Mouse (Mus musculus): ENCODE results near the gene Dtx1. TPM values are rescaled to one million over a fixed set of nuclear protein-coding genes. Genes with fewer than 3 reads are reported as not detected.

Dtx1 gene
- polyA plus RNA-seq, 1 experiment from 2014 or later, result 5.9 TPM

GRCm38 (mm10) chr5:120702421-120702820 is 9.3 kb downstream of the Dtx1 start:
- no peak overlapping the region for H3K4me2 ChIP-seq (replicated peaks; ENCODE audit: low read depth, low read length)
- H3K9me3 ChIP-seq (ENCODE audit: control insufficient read depth, low read depth, low read length), result no peaks in the 10 kb centered on the region
- H3K4me3 ChIP-seq (ENCODE audit: low read depth, low read length), result no peak overlapping the region
- 0 out of 2 replicates have a peak, but pooled peaks cover 5% of the 10 kb centered on the region for H3K4me1 ChIP-seq (ENCODE audit: control insufficient read depth, insufficient read depth, low read length)
- H3K27me3 ChIP-seq (ENCODE audit: control insufficient read depth, insufficient read depth, low read length), result no peaks in the 10 kb centered on the region
- H3K9ac ChIP-seq (replicated peaks; ENCODE audit: low read depth, low read length), result no peak overlapping the region
- WGBS, result 84% methylated on average over 4 of the region's 4 CpGs
- no peaks in the 10 kb centered on the region for H3K36me3 ChIP-seq (ENCODE audit: control insufficient read depth, insufficient read depth, low read length)
- no peak overlapping the region for H3K27ac ChIP-seq (ENCODE audit: low read length)
- ATAC-seq (ENCODE audit: insufficient number of reproducible peaks, insufficient read depth, low FRiP score, low read depth), result no peak

DNA sequence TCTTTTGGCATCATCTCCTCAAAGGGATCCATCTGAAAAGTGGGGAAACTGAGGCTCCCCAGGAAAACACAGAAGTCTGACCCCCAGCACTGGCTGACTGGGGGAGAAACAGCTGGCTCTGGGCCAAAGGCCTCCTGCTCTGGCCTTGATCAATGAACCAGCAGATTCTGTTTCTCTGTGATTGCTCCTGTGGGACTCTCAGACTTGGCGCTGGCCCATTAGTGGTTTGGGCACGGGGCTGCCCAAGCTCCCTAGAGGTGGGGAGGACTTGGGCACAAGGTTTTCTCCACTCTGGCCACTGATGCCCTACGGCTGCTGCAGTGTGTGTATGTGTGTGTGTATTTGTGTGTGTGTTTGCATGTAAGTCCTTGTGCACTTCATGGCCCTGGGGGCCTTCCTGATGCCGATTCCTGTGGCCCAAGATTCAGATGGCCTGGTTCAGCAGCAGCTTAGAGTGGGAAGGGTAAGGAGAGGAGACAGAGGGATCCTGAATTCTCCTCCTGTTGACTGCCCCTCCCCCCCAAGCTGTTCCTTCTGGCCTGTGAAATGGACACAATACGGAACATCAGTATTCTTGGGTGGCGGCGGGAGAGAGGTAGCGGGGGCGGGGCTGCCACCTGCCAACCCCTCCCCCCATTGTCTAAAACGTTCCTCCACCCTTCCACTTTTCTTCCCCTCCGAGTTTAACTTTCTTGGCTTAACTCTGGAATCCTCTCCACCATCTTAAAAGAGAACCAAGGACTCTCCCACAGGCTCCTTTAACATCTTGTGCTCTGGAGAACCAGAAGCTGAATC is 10.5 kb downstream of the Dtx1 start:
- Histone ChIP-seq H3K4me2 (replicated peaks; ENCODE audit: low read depth, low read length) (no peak overlapping the region), H3K9me3 (ENCODE audit: control insufficient read depth, low read depth, low read length) (no peaks in the 10 kb centered on the region), H3K9ac (replicated peaks; ENCODE audit: low read depth, low read length) (no peak overlapping the region), H3K4me3 (ENCODE audit: low read depth, low read length) (no peak overlapping the region), H3K36me3 (ENCODE audit: control insufficient read depth, insufficient read depth, low read length) (no peaks in the 10 kb centered on the region), H3K4me1 (ENCODE audit: control insufficient read depth, insufficient read depth, low read length) (no peaks in the 10 kb centered on the region), H3K27me3 (ENCODE audit: control insufficient read depth, insufficient read depth, low read length) (peaks cover under 1% of the 10 kb centered on the region; the same call in 1 of the 2 replicates), H3K27ac (ENCODE audit: low read length) (no peak overlapping the region)
- WGBS, result 54% methylated on average over 11 of the region's 11 CpGs
- ATAC-seq (ENCODE audit: insufficient number of reproducible peaks, insufficient read depth, low FRiP score, low read depth), result no peak

DNA sequence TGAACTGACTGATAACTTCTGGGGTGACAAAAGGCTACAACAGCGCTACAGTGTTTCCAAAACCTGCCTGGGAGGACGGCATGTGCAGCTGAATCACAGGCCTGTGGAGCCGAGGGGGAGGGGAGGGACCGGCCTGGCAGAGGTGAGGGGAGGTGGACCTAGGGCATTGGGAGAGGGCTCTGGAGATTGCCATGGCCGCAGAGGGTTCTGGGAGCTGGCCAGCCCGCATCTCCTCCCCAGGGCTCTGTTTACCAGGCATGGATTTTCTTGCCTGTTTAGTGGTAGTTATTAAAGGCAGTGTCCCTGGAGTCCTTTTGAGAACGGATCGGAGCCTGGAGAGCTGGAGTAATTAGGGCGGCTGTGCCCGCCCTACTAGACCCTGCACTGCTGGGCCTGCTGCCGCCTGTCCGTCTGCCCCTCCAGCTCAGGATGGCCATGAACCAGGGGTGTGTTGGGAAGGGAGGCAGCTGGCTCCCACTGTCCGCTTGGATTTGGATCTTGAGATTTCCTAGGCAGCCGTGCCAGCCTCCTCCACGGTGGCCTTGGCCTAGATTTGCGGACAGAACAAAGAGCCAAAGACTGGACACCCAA is 12.8 kb downstream of the Dtx1 start:
- no peak for ATAC-seq (ENCODE audit: insufficient number of reproducible peaks, insufficient read depth, low FRiP score, low read depth)
- H3K4me1 ChIP-seq (ENCODE audit: control insufficient read depth, insufficient read depth, low read length), result no peaks in the 10 kb centered on the region
- no peak overlapping the region for H3K4me3 ChIP-seq (ENCODE audit: low read depth, low read length)
- no peaks in the 10 kb centered on the region for H3K9me3 ChIP-seq (ENCODE audit: control insufficient read depth, low read depth, low read length)
- no peaks in the 10 kb centered on the region for H3K36me3 ChIP-seq (ENCODE audit: control insufficient read depth, insufficient read depth, low read length)
- no peak overlapping the region for H3K9ac ChIP-seq (replicated peaks; ENCODE audit: low read depth, low read length)
- no peak overlapping the region for H3K4me2 ChIP-seq (replicated peaks; ENCODE audit: low read depth, low read length)
- H3K27ac ChIP-seq (ENCODE audit: low read length), result no peak overlapping the region
- WGBS, result 53% methylated on average over 16 of the region's 16 CpGs
- peaks cover 23% of the 10 kb centered on the region for H3K27me3 ChIP-seq (ENCODE audit: control insufficient read depth, insufficient read depth, low read length)

DNA sequence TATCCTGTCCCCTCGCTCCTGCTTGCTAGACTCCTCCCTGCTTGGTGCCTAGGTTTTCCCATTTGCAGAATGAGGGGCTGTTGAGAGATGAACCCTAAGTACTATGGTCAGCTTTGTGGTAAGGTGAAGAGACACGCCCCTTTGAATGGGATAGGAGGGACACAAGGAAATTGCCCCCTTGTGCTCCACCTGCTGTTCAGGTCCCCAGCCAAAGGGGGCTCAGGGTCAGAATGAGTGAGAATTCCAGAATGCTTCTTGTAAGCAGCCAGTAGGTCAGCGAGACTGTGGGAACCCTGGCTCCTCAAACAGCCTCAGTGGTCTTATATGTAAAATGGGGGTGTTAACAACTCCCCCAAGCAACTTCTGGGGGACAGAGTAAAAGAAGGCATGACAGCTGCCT is 13.5 kb downstream of the Dtx1 start:
- Histone ChIP-seq H3K27ac (ENCODE audit: low read length) (no peak overlapping the region), H3K9me3 (ENCODE audit: control insufficient read depth, low read depth, low read length) (no peaks in the 10 kb centered on the region), H3K36me3 (ENCODE audit: control insufficient read depth, insufficient read depth, low read length) (no peaks in the 10 kb centered on the region), H3K4me1 (ENCODE audit: control insufficient read depth, insufficient read depth, low read length) (no peaks in the 10 kb centered on the region), H3K27me3 (ENCODE audit: control insufficient read depth, insufficient read depth, low read length) (peaks cover 25% of the 10 kb centered on the region), H3K4me3 (ENCODE audit: low read depth, low read length) (no peak overlapping the region), H3K4me2 (replicated peaks; ENCODE audit: low read depth, low read length) (no peak overlapping the region), H3K9ac (replicated peaks; ENCODE audit: low read depth, low read length) (no peak overlapping the region)
- 57% methylated on average over 3 of the region's 3 CpGs for WGBS
- no peak for ATAC-seq (ENCODE audit: insufficient number of reproducible peaks, insufficient read depth, low FRiP score, low read depth)

DNA sequence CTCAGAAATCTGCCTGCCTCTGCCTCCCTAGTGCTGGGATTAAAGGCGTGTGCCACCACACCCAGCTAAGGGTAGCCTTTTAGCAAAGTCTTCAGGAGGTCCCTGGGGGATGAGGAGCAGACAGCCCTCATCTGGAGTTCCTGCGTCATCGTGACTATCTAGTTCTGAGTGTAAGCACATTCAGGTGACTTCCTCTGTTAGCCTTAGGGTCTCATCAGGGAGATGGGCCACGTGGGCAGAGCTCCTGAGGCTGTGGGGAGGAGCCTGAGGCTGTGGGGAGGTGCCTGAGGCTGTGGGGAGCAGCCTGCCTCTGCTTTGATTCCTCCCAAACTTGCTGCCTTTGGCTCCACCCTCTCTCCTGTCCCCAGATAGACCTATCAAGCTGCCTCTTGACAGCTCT is 14.9 kb downstream of the Dtx1 start:
- Histone ChIP-seq H3K9ac (replicated peaks; ENCODE audit: low read depth, low read length) (no peak overlapping the region), H3K4me3 (ENCODE audit: low read depth, low read length) (no peak overlapping the region), H3K27me3 (ENCODE audit: control insufficient read depth, insufficient read depth, low read length) (peaks cover 27% of the 10 kb centered on the region), H3K36me3 (ENCODE audit: control insufficient read depth, insufficient read depth, low read length) (no peaks in the 10 kb centered on the region), H3K27ac (ENCODE audit: low read length) (no peak overlapping the region), H3K4me1 (ENCODE audit: control insufficient read depth, insufficient read depth, low read length) (no peaks in the 10 kb centered on the region), H3K4me2 (replicated peaks; ENCODE audit: low read depth, low read length) (no peak overlapping the region), H3K9me3 (ENCODE audit: control insufficient read depth, low read depth, low read length) (no peaks in the 10 kb centered on the region)
- WGBS, result 58% methylated on average over 4 of the region's 4 CpGs
- no peak for ATAC-seq (ENCODE audit: insufficient number of reproducible peaks, insufficient read depth, low FRiP score, low read depth)

DNA sequence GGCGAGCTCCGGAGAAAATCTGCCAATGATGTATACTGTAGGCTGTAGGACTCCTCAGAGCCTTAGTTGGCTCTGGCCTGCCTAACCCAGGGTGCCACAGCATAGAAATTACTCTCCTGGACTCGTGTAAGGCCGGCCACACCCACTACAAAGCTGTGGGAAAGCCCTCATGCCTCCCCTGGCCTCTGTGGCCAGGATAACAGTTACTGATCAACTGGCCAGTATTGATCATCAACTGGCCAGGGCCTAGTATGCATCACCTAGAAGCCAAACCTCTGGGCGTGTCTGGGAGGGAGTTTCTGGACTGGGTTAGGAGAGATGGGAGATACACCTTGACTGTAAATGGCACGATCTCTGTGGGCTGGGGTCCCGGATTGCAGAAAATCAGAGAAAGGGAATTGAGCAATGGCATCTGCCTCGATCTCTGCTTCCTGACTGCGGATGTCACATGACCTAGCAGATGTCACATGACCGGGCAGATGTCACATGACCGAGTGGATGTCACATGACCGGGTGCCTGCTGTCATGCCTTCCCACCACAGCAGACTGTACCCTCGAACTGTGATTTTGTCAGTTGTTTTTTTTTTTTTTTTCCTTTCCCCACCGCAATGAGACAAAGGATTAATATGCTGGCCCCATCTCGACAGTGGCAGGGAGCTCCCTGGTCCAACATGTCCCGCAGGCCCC is 15.5 kb downstream of the Dtx1 start:
- Histone ChIP-seq H3K27ac (ENCODE audit: low read length) (no peak overlapping the region), H3K4me2 (replicated peaks; ENCODE audit: low read depth, low read length) (no peak overlapping the region), H3K4me3 (ENCODE audit: low read depth, low read length) (no peak overlapping the region), H3K4me1 (ENCODE audit: control insufficient read depth, insufficient read depth, low read length) (no peaks in the 10 kb centered on the region), H3K36me3 (ENCODE audit: control insufficient read depth, insufficient read depth, low read length) (no peaks in the 10 kb centered on the region), H3K9me3 (ENCODE audit: control insufficient read depth, low read depth, low read length) (no peaks in the 10 kb centered on the region), H3K9ac (replicated peaks; ENCODE audit: low read depth, low read length) (no peak overlapping the region), H3K27me3 (ENCODE audit: control insufficient read depth, insufficient read depth, low read length) (peaks cover 27% of the 10 kb centered on the region)
- WGBS, result 68% methylated on average over 16 of the region's 16 CpGs
- ATAC-seq (ENCODE audit: insufficient number of reproducible peaks, insufficient read depth, low FRiP score, low read depth), result no peak

DNA sequence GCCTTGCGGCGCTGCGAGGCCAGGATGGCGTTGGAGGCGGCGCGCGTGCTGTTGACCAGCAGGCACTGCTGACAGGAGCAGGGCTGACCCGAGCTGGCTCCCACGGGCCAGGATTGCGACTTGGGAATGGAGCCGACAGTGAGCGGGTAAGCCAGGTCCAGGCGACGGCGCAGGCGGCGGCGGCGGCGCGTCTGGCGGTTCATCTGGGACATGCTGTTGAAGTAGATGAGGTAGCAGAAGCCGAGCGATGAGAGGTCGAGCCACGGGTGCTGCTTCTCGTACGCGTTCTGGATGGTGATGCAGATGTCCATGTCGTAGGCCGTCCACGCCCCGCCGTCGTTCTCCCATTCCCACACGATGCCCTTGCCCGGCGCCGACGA is 17.0 kb downstream of the Dtx1 start:
- no peaks in the 10 kb centered on the region for H3K4me1 ChIP-seq (ENCODE audit: control insufficient read depth, insufficient read depth, low read length)
- H3K4me2 ChIP-seq (replicated peaks; ENCODE audit: low read depth, low read length), result 0 out of 2 replicates have a peak overlapping the region, but pooled peaks have one; percentile 20
- ATAC-seq (ENCODE audit: insufficient number of reproducible peaks, insufficient read depth, low FRiP score, low read depth), result no peak
- no peak overlapping the region for H3K27ac ChIP-seq (ENCODE audit: low read length)
- no peak overlapping the region for H3K4me3 ChIP-seq (ENCODE audit: low read depth, low read length)
- H3K9me3 ChIP-seq (ENCODE audit: control insufficient read depth, low read depth, low read length), result no peaks in the 10 kb centered on the region
- 11% methylated on average over 41 of the region's 41 CpGs for WGBS
- no peak overlapping the region for H3K9ac ChIP-seq (replicated peaks; ENCODE audit: low read depth, low read length)
- peaks cover 27% of the 10 kb centered on the region for H3K27me3 ChIP-seq (ENCODE audit: control insufficient read depth, insufficient read depth, low read length)
- no peaks in the 10 kb centered on the region for H3K36me3 ChIP-seq (ENCODE audit: control insufficient read depth, insufficient read depth, low read length)

GRCm38 (mm10) chr5:120693931-120694694 is 17.6 kb downstream of the Dtx1 start:
- H3K4me3 ChIP-seq (ENCODE audit: low read depth, low read length), result no peak overlapping the region
- H3K9me3 ChIP-seq (ENCODE audit: control insufficient read depth, low read depth, low read length), result no peaks in the 10 kb centered on the region
- H3K9ac ChIP-seq (replicated peaks; ENCODE audit: low read depth, low read length), result no peak overlapping the region
- ATAC-seq (ENCODE audit: insufficient number of reproducible peaks, insufficient read depth, low FRiP score, low read depth), result no peak
- WGBS, result 24% methylated on average over 33 of the region's 38 CpGs
- peaks cover 27% of the 10 kb centered on the region for H3K27me3 ChIP-seq (ENCODE audit: control insufficient read depth, insufficient read depth, low read length)
- 0 out of 2 replicates have a peak overlapping the region, but pooled peaks have one; percentile 20 for H3K4me2 ChIP-seq (replicated peaks; ENCODE audit: low read depth, low read length)
- H3K4me1 ChIP-seq (ENCODE audit: control insufficient read depth, insufficient read depth, low read length), result no peaks in the 10 kb centered on the region
- no peak overlapping the region for H3K27ac ChIP-seq (ENCODE audit: low read length)
- H3K36me3 ChIP-seq (ENCODE audit: control insufficient read depth, insufficient read depth, low read length), result no peaks in the 10 kb centered on the region

Data from stomach, embryonic 14.5 days (tissue).